Mouse (Mus musculus): ENCODE data around the gene Sgsm3.

- TF ChIP-seq CTCF (IDR thresholded peaks at IDR 0.05; ENCODE audit: insufficient read depth, low read depth, low read length) (no peak), POLR2A (IDR thresholded peaks at IDR 0.05; ENCODE audit: insufficient read depth, low read depth, low read length) (no peak)
Measured at GRCm38 (mm10) chr15:81035417-81036162, 58.0 kb downstream of the Sgsm3 start.
